Mouse (Mus musculus): ENCODE data around the gene Stx6. TPM values are rescaled to one million over a fixed set of nuclear protein-coding genes. Genes with fewer than 3 reads are reported as not detected.

Stx6 gene
- total RNA-seq, 2 experiments from 2014 or later = 10.4 to 10.8 TPM

- intact Hi-C loops (cut with DNase I) = loop anchor here (5.0 kb wide), 1 partner anchor 58 kb away; no protein-coding TSS in a partner anchor
- peak; percentile 69 to 76 for DNase-seq
Observed at GRCm38 (mm10) chr1:155223849-155224554, 65.5 kb downstream of the Stx6 start.

- DNase-seq = peak; percentile 68 to 69
- intact Hi-C loops (cut with DNase I) = no loop called here
Observed at GRCm38 (mm10) chr1:155229464-155230411, 71.2 kb downstream of the Stx6 start.

DNA sequence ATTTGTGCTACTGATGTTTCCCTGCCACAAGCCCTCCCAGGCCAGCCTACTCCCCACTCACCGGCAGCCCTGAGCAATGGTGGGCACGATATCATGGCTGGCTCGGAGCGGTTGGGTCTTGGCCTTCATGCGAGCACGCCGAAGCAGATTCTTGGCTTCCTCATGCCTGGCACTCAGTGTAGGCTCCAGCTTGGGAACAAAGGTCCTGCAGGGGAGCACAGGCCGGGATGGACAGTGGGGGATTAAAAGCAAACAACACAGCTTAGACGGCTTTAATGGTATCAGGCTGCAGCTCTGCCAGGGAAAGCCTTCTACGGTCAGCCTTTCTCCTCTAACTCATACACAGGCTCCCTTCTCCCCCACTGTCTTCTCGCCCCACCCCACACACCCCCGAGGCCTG lies 73.9 kb downstream of the Stx6 start:
- intact Hi-C loops (cut with DNase I) = no loop called here
- DNase-seq = no peak

- no peak for DNase-seq
- intact Hi-C loops (cut with DNase I) = no loop called here
Observed at GRCm38 (mm10) chr1:155232786-155233185, 74.3 kb downstream of the Stx6 start.

DNA sequence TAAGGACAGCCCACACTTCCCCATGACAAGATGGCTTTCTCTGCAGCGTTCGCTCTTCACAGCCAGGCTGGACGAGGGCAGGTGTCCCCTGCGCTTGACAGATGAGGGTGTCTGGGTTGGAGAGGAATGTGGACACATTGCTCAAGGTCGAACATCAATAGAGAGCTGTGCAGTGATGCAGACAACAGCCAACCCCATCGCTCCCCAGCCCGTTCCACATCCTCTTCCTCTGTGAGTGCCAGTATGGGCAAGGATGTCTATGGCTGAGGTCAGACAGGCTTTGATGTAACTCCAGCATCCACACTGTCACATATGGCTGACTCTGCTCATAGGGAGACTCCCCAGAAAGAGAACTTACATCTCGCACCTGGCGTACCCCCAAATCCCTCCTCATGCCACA lies 74.9 kb downstream of the Stx6 start:
- intact Hi-C loops (cut with DNase I) = no loop called here
- no peak for DNase-seq

GRCm38 (mm10) chr1:155233931-155234607 lies 75.6 kb downstream of the Stx6 start:
- DNase-seq = peak; percentile 77 to 84
- intact Hi-C loops (cut with DNase I) = no loop called here

DNA sequence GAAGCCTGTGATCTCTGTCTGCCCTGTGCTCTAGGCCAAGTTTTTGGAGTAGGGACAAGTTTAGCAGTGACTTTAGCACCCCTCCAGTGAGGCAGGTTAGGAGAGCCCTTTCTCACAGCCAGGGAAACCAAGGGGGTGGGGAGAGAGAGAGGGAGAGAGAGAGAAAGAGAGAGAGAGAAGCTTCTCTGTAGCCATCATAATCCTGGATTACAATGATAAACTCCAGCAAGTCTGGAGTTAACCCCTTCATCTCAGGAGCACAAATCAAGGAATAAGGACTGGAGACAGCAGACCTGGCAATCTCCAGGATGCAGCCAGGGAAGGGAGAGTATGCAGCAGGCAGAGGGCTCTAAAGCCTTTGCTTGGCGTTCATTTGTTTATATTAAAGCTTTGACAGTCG lies 77.1 kb downstream of the Stx6 start:
- intact Hi-C loops (cut with DNase I) = no loop called here
- DNase-seq = no peak

GRCm38 (mm10) chr1:155236306-155237024 lies 78.0 kb downstream of the Stx6 start:
- no peak for DNase-seq
- intact Hi-C loops (cut with DNase I) = no loop called here

DNA sequence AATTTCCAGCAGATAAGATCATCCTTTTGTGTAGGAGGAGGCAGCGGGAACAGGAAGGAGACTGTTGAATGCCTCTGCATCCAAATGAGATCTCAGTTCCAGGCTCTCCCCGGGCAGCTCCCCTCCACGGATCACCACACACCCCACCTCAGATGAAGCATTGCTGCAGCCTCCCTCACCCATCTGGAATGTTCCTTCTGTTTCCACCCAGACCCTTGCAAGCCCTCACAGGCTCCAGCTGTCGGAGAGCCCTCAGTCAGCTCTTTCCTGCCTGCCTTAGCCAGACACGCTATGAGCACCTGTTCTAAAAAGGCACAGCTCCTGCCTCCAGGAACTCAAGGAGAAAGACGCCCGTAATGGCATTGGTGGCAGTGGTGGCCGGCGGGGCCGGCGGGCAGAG lies 78.9 kb downstream of the Stx6 start:
- intact Hi-C loops (cut with DNase I) = no loop called here
- DNase-seq = no peak

DNA sequence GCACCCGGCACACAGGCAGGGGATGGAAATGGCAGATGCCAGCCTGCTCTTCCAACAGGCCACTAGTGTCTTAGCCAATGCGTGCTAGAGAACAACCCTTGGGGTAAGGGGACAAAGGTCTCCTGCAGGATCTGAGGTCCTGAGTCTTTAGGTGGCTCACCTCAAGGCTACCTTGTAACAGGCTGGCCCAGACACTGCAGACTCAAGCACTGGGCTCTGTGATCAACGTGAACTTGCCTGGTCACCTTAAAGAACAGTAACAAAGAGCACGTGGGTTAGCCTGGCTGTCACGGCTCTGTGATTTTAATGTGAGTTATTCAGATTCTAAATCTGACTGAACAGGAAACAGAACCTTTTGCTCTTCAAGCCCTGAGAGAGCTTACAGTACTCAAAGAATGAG lies 79.6 kb downstream of the Stx6 start:
- no peak for DNase-seq
- intact Hi-C loops (cut with DNase I) = no loop called here

GRCm38 (mm10) chr1:155239169-155239568 lies 80.7 kb downstream of the Stx6 start:
- DNase-seq = no peak

DNA sequence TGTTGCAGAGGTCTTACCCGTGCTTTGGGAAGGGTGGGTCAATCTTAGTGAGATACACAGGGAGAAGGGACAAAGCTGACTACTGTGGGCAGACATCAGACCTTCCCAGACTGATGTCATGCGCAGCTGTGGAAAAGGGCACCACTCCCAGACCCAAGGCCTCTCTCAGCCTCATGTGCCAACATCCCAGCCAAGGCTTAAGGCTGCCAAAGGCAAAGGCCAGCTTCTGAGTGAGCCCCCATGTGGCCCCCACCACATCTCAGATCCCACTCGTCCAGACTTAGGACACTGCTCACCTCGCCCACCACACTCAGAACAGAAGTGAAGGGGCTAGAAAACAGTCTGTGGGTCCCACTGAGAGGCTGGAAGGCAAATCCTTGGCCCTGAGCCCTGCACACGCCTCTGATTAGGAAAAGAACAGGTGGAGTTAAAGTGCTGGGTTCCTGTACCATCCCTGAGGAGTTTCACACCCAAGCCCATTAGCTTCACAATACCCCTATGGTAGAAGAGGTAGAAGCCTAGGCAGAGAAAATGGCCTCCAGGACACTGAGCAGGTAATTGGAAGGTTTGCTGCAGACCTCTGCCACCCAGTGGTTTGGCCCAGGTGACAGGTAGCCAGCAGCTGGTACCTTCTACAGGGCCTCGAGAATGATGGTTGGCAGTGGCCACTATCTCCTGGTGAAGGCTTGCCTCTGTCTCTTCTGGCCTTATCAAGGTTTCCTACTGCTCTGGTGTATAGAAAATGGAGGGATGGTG lies 81.6 kb downstream of the Stx6 start:
- no peak for DNase-seq
- intact Hi-C loops (cut with DNase I) = no loop called here

More at GRCm38 (mm10) chr1:155239169-155239568, 80.7 kb downstream of the Stx6 start:
- intact Hi-C loops (cut with DNase I) = no loop called here

GRCm38 (mm10) chr1:155241701-155242487 lies 83.4 kb downstream of the Stx6 start:
- intact Hi-C loops (cut with DNase I) = no loop called here
- no peak for DNase-seq

DNA sequence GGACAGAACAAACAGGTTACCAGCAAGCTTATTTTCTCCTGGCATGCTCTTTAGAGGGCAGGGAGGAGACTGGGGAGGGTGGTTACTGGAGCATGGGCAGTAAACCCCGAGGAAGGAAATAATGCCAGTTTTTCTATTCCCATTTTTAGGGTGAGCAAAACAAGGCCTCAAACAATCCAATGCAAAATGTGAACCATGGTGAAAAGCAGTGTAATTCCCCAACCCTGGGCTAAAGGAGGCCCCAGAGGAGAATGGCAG lies 83.9 kb downstream of the Stx6 start:
- intact Hi-C loops (cut with DNase I) = no loop called here
- DNase-seq = no peak

GRCm38 (mm10) chr1:155243797-155244770 lies 85.6 kb downstream of the Stx6 start, which contains the start of gene BC034090:
Gene BC034090, minus strand, starts transcription at chr1:155244444.
- intact Hi-C loops (cut with DNase I) = no loop called here
- peak; percentile 47 to 69 for DNase-seq

- no peak for DNase-seq
- intact Hi-C loops (cut with DNase I) = no loop called here
Observed at GRCm38 (mm10) chr1:155244771-155245211, 86.3 kb downstream of the Stx6 start.

GRCm38 (mm10) chr1:155245516-155245915 lies 87.0 kb downstream of the Stx6 start:
- intact Hi-C loops (cut with DNase I) = no loop called here

DNA sequence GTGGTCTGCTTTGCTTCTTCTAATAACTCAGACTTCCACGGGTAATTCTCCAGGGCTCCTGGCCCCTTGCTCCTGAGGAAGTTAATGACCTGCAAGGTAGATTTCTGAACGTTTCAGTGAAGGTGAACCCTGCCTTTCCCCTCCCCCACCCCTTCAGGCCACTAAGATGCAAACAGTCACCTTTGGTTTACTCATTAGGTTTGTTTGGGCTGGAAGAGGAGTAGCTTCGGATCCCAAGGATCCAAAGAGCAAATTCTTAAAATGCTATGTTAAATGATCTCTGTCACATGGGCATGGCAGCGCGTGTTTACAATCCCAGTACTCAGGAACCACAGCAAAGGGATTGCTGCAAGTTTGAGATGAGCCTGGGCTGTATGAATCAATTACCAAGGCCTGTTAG lies 88.9 kb downstream of the Stx6 start:
- intact Hi-C loops (cut with DNase I) = no loop called here
- peak in 1 of 2 experiments; percentile 1 for DNase-seq

More at GRCm38 (mm10) chr1:155245516-155245915, 87.0 kb downstream of the Stx6 start:
- DNase-seq = peak in 1 of 2 experiments; percentile 10

All from gastrocnemius, postnatal 36 days (tissue).